Mouse (Mus musculus): ENCODE results near the gene Dnajc30. TPM values are rescaled to one million over a fixed set of nuclear protein-coding genes. Genes with fewer than 3 reads are reported as not detected.

Dnajc30 gene
- polyA plus RNA-seq, 1 experiment, result 21.1 TPM

DNA sequence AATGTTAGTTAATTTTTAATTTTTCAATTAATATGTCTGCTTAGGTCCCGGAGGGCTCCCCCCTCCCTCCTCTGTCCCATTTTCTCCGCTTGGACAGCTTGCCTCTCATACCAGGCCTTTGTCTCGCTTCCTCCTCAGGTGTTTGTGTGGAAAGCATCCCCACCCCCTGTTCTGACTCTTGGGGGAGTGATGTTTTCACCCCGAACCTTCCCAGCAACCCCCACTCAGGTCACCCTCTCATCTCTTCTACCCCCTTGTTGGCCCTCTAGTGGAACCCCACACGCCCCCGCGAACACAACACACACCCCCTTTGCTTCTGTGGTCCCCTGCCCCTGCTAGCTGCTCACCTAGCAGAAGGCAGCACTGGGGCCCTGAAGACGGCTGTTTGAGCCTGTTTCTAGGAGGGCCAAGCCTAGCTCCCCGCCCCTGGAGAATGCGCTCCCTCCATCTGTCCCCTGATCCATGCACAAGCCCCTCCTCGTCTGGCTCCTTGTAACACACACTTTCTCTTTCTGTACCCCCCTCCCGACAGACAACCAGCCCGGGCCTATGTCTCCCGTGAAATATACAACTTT, 13.0 kb downstream of the Dnajc30 start:
- no peak overlapping the region for H3K27ac ChIP-seq (replicated peaks; ENCODE audit: low read depth, low read length)
- peak overlapping the region; percentile 75 for H3K4me3 ChIP-seq (ENCODE audit: insufficient read depth, low read depth, low read length)
- no peaks in the 10 kb centered on the region; the same call in none of the 2 replicates for H3K4me1 ChIP-seq (ENCODE audit: control insufficient read depth, insufficient read depth, insufficient read length, low read length)

DNA sequence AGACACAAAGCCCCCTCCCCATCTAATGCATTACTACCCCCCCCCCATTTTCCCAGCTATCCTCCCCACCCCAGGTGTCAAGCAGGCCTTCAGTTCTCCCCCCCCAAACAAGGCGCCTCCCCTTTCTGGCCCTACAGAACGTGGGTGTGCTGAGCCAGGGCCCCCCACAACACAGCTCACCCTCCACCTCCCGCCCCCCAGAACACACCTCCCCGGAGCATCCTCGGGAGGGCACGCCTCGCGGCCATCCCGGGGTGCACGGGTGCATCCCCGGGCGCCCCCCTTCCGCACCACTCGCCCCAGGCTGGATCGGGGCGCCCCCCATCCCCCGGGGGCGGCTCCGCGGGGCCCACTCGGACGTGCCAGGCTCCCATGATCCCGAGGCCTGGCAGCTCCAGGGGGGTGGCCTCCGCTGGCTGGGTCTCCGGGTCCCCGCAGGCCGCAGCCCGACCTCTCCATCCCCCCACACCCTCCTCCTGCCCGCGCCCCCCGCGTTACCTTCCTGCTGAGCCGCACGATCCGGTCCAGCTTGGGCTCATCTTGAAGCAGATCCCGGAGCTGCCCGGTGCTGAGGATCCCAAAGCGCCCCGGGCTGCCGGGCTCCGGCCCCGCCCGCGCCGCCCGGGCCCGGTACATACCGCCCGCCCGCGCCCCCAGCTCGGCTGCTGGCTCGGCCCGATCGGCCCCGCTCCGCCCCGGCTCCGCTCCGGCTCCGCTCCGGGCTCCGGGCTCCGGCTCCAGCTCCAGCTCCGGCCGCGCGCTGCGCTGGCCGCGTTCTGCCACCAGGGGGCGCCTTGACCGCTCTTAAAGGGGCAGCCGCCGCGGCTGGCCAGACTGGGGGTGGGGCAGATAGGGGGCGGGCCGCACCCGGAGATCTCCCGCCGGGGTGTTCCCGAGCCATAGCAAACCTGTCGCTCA, 13.8 kb downstream of the Dnajc30 start, which contains the start of gene Vps37d:
Gene Vps37d (minus strand): TSS at position 703 of the 918 bp plus-strand sequence.
- H3K27ac ChIP-seq (replicated peaks; ENCODE audit: low read depth, low read length), result no peak within 1 kb of the TSS
- H3K4me3 ChIP-seq (ENCODE audit: insufficient read depth, low read depth, low read length), result peak within 1 kb of the TSS; percentile 75
- H3K4me1 ChIP-seq (ENCODE audit: control insufficient read depth, insufficient read depth, insufficient read length, low read length), result no peaks in the 10 kb centered on the region; the same call in none of the 2 replicates

DNA sequence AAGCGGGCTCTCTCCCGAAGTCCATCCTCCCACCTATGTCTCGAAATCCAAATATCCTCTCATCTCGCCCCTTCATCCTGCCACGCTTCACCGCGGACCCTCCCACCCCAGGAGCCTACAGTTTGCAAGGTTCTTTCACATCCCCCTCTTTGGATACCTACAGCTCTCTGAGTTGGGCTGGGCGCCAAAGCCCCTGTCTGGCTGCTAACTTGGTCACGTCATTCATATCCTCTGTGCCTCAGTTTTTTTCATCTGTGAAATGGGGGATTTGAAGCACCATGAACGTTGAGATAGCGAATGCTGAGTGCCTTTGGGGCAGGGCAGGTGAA, 14.4 kb downstream of the Dnajc30 start:
- H3K4me3 ChIP-seq (ENCODE audit: insufficient read depth, low read depth, low read length), result peak overlapping the region; percentile 56
- H3K27ac ChIP-seq (replicated peaks; ENCODE audit: low read depth, low read length), result no peak overlapping the region
- H3K4me1 ChIP-seq (ENCODE audit: control insufficient read depth, insufficient read depth, insufficient read length, low read length), result no peaks in the 10 kb centered on the region; the same call in none of the 2 replicates

DNA sequence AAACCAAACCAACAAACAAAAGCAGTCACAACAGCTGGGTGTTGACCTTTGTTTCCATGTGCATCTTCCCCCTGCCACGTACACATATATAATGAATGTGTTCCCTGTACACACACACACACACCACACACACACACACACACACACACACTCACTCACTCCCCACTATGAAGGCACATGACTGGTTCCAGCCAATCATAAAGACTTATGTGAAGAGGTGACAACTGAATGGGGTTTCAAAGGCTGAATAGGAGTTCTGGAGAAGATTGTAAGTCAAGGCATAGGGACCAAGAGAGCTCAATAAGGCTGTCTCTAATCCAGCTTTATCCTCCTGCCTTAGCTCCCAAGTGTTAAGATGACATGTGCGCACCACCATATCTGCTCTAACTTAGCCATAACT, 15.6 kb downstream of the Dnajc30 start:
- Histone ChIP-seq H3K4me3 (ENCODE audit: insufficient read depth, low read depth, low read length) (no peak overlapping the region), H3K27ac (replicated peaks; ENCODE audit: low read depth, low read length) (no peak overlapping the region), H3K4me1 (ENCODE audit: control insufficient read depth, insufficient read depth, insufficient read length, low read length) (no peaks in the 10 kb centered on the region; the same call in none of the 2 replicates)

DNA sequence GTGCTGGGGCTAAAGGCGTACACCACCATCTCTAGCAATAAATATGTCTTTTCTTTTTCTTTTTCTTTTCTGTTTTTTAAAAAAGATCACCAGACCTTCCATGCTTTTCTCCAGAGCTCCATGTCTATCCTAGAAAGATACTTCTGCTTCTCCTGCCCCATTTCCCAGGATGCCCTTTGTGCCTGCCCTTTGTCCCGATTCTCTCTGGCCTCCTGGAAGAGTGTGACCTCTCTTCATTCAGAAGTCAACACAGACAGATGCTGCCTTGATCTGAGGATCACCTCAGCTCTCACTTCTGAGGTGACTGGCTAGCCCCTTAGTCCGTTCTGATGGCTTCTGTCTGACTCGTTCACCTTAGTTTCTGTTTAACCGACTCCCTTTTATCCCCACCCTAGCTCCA, 16.5 kb downstream of the Dnajc30 start:
- H3K4me1 ChIP-seq (ENCODE audit: control insufficient read depth, insufficient read depth, insufficient read length, low read length), result no peaks in the 10 kb centered on the region; the same call in none of the 2 replicates
- H3K27ac ChIP-seq (replicated peaks; ENCODE audit: low read depth, low read length), result no peak overlapping the region
- no peak overlapping the region for H3K4me3 ChIP-seq (ENCODE audit: insufficient read depth, low read depth, low read length)

DNA sequence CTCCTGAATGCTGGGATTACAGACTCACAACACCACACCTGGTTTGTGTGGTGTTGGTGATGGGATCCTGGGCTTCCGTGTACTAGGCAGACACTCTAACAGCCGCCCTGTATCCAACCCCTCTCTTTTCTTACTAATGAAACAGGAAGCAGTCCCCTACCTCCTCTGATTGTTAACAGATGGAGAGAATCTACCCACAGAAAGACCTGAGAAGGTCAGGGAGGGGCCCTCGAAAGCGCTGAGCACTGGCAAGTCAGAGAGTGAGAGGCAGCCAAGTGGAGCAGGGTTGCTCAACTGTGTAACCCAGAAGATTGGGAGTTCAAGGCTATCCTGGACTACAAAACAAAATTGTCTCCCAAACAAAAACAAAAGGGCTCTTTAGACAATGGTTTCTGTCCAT, 22.9 kb downstream of the Dnajc30 start:
- H3K27ac ChIP-seq (replicated peaks; ENCODE audit: low read depth, low read length), result no peak overlapping the region
- H3K4me3 ChIP-seq (ENCODE audit: insufficient read depth, low read depth, low read length), result no peak overlapping the region
- no peaks in the 10 kb centered on the region for H3K4me1 ChIP-seq (ENCODE audit: control insufficient read depth, insufficient read depth, insufficient read length, low read length)

DNA sequence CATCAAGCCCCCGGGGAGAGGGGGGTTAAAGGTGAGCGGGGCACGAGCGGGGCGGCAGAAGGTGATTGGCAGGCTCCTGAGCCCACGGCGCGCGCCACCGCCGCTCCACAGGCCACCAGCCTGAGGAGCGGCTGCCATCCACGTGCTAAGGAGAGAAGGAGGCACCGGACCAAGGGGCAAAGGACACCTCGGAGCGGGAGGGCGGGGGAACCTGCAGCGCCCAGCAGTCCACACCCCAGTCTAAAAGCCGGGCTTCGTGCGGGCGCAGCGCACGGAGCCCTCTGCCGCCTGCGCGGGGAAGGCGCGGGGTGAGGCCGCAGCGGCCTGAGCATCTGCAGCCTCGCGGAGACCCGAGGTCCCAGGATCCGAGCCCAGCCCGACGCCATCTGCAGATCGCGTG, 25.7 kb downstream of the Dnajc30 start, which contains the start of gene Mlxipl:
Gene Mlxipl (plus strand): TSS at position 238 of the 400 bp plus-strand sequence.
- peak within 1 kb of the TSS; percentile 40 for H3K4me3 ChIP-seq (ENCODE audit: insufficient read depth, low read depth, low read length)

DNA sequence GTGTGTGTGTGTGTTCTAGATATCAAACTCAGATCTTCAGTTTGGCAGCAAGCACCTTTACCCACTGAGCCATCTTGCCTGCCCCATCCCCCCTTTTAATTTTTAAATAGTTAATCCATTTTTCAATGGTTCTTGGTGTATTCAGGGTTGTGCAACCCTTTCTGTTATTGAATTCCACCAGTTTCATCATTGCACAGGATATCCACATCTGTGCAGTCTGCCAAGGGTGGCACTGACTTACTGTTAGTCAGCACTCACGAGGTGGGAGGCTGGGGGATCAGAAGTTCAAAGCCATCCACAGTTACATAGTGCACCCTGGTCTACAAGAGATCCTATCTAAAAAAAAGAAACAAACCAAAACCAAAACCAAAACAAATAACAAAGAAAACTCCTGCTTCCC, 37.0 kb downstream of the Dnajc30 start:
- Histone ChIP-seq H3K4me1 (ENCODE audit: control insufficient read depth, insufficient read depth, insufficient read length, low read length) (no peaks in the 10 kb centered on the region), H3K4me3 (ENCODE audit: insufficient read depth, low read depth, low read length) (no peak overlapping the region), H3K27ac (replicated peaks; ENCODE audit: low read depth, low read length) (no peak overlapping the region)

More for the DNA sequence above, 25.7 kb downstream of the Dnajc30 start, which contains the start of gene Mlxipl:
- no peaks in the 10 kb centered on the region for H3K4me1 ChIP-seq (ENCODE audit: control insufficient read depth, insufficient read depth, insufficient read length, low read length)
- no peak within 1 kb of the TSS for H3K27ac ChIP-seq (replicated peaks; ENCODE audit: low read depth, low read length)

DNA sequence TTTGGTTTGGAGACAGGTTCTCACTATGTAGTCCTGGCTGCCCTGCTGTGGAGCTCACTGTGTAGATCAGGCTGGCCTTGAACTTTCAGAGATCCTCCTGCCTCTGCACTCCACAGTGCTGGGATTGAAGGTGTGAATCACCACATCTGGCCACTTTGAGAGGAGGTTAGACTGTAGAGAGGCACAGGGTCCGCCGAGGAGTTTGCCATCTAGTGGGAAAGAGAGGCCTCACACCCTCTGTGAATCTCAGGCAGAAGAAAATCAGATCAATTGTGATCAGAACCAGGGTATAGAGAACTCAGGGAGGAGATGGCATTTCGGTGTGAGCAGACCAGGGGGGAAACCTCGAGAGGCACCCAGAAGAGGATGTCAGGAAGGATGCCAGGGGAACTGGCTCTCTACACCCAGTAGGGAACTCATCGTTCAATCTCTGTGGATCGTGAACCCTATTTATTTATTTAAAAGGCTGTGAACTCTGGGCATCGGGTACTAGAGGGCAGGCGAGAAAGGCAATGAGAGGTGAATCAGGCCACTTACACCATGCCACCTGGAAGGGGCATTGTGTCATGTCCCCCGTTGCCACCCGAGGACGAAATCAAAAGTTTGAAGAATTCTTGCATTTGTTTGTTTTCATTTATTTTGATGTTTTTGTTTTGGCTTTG, 40.1 kb downstream of the Dnajc30 start:
- H3K27ac ChIP-seq (replicated peaks; ENCODE audit: low read depth, low read length), result no peak overlapping the region

DNA sequence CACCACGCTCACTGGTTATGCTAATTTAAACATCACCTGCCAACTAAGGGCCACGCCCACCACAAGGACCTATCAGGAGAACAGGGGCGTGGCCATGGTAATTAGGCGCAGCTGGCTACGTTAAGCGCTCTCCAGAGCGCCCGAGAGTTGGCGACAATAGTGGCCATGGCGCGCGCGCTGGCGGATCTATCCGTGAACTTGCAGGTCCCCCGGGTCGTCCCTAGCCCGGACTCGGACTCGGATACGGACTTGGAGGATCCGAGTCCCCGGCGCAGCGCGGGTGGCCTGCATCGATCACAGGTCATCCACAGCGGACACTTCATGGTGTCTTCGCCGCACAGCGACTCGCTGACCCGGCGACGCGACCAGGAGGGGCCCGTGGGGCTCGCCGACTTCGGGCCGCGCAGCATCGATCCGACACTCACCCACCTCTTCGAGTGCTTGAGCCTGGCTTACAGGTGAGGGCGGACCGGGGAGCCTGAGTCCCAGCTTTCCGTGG, 42.8 kb downstream of the Dnajc30 start:
- peak overlapping the region; percentile 86 for H3K4me3 ChIP-seq (ENCODE audit: insufficient read depth, low read depth, low read length)
- H3K4me1 ChIP-seq (ENCODE audit: control insufficient read depth, insufficient read depth, insufficient read length, low read length), result peaks cover 9% of the 10 kb centered on the region
- peak overlapping the region; percentile 76 for H3K27ac ChIP-seq (replicated peaks; ENCODE audit: low read depth, low read length)

More for the DNA sequence above, 40.1 kb downstream of the Dnajc30 start:
- H3K4me3 ChIP-seq (ENCODE audit: insufficient read depth, low read depth, low read length), result no peak overlapping the region
- H3K4me1 ChIP-seq (ENCODE audit: control insufficient read depth, insufficient read depth, insufficient read length, low read length), result 0 out of 2 replicates have a peak, but pooled peaks cover 1% of the 10 kb centered on the region

DNA sequence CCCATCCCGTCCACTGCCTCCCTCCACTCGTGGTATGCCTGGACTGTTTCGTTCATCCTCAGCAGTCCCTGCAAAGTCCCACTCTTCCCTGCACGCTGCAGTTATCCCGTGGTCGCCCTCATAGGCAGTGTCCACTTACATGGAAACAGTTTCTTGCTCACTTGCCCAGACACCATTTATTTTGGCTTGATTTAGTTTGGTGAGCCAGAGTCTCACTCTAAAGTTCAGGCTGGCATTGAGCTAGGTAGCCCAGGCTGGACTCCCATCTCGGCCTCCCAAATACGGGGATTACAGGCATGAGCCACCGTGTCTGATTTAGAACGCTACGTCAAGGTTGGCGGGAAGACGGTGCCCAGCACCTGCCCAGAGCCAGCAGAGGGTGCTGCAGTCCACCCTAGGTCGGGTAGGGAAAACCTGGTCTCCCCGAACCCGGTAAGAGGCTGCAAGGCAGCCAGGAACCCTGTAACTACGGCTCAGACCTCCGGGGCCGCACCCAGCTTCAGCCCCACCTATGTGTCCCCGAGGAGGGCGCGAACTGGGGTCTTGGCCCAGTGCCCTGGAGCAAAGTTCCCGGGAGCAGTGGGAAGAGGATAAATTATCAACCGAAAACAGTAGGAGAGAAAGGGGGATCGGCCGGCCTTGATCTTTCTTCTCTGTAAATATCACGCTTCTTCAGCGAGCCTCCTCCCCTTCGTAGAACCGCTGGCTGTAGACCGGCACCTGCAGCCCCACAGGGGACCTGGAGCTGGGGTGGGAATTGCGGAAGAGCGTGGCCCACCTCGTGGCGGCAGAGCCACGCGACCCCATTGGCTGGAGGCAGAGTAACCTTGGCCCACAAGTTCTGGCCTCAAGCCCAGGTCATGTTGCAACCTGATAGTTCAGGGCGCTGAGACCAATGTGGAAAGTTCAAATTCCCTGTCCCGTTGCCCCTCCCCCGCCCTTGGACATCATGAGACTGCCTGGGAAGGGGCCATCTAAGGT, 43.8 kb downstream of the Dnajc30 start:
- Histone ChIP-seq H3K4me1 (ENCODE audit: control insufficient read depth, insufficient read depth, insufficient read length, low read length) (peaks cover 9% of the 10 kb centered on the region), H3K27ac (replicated peaks; ENCODE audit: low read depth, low read length) (peak overlapping the region; percentile 76), H3K4me3 (ENCODE audit: insufficient read depth, low read depth, low read length) (peak overlapping the region; percentile 86)

DNA sequence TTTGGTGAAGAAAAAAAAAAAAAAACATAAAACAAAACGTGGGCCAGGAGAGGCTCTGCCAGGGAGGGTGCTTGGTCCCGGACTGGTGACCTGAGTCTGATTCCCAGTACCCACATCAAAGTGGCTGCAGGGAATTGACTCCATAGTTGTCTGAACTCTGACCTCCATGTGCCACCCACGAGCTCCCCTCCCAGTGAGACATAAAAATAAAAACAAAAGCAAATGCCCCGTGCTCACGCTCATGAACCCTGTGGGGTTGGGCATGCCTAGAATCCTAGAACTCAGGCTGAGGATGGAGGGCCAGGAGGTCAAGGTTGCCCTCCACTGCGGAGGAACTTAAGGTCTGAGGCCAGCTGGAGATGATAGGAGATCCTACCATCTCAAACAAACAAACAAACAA, 45.0 kb downstream of the Dnajc30 start:
- Histone ChIP-seq H3K27ac (replicated peaks; ENCODE audit: low read depth, low read length) (peak overlapping the region; percentile 94), H3K4me1 (ENCODE audit: control insufficient read depth, insufficient read depth, insufficient read length, low read length) (peaks cover 9% of the 10 kb centered on the region), H3K4me3 (ENCODE audit: insufficient read depth, low read depth, low read length) (peak overlapping the region; percentile 53; the same call in 1 of the 2 replicates)

DNA sequence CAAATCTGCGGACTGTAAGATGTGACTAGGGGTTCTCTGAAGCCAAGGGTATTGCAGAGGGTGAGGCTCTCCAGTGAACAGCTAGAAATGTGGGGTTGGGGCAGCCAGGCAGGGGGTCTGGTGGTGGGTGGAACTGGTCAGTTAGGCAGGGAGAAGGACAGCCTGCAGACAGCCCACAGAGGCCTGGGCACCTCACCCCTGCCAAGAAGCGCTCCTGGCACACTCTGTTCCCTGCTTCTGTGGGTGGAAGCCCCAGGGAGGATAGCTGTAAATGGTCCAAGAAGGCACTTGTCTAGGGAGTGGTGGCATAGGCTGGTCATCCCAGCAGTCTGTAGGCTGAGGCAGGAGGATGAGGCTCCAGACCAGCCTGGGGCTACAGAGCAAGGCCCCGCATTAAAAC, 45.4 kb downstream of the Dnajc30 start:
- Histone ChIP-seq H3K4me3 (ENCODE audit: insufficient read depth, low read depth, low read length) (peak overlapping the region; percentile 53; the same call in 1 of the 2 replicates), H3K4me1 (ENCODE audit: control insufficient read depth, insufficient read depth, insufficient read length, low read length) (peaks cover 9% of the 10 kb centered on the region), H3K27ac (replicated peaks; ENCODE audit: low read depth, low read length) (peak overlapping the region; percentile 94)

DNA sequence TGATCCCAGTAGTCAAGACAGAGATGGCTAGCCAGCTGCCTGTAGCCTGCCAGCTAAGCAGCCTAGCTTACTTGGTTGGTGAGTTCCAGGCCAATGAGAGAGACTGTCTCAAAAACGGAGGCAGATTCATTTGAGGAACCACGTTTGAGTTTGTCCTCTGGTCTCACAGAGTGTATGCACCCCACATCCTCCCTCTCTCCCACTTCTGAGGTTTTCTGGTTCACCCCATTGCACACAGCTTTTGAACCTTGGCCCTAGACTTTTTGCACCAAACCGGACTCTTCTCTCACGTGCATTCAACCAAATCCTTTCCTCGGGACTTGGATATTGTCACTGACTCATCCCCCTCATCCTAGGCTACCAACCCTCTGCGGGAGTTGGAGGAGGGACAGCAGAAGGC, 46.0 kb downstream of the Dnajc30 start:
- H3K4me3 ChIP-seq (ENCODE audit: insufficient read depth, low read depth, low read length), result no peak overlapping the region
- peaks cover 9% of the 10 kb centered on the region for H3K4me1 ChIP-seq (ENCODE audit: control insufficient read depth, insufficient read depth, insufficient read length, low read length)
- H3K27ac ChIP-seq (replicated peaks; ENCODE audit: low read depth, low read length), result peak overlapping the region; percentile 76
